32 mouse cellular contexts compared by ENCODE assay signal in genomic region chr15:78093597-78093996, GRCm38 (mm10). TPM values are rescaled to one million over a fixed set of nuclear protein-coding genes. Genes with fewer than 3 reads are reported as not detected.
"Had no signal": no experiment of that assay in that cellular context is flagged by ENCODE, and none has a peak within 500 bp of the region (broad histone marks: within the 10 kb centered on the region; RNA-seq: fewer than 3 reads in every experiment).

No protein-coding gene starts in this region.

- H3K9ac ChIP-seq: embryonic facial prominence, embryonic 12.5 days; embryonic facial prominence, embryonic 13.5 days; embryonic facial prominence, embryonic 15.5 days; forebrain, embryonic 12.5 days; forebrain, embryonic 13.5 days; forebrain, embryonic 15.5 days; forebrain, postnatal 0 days had no signal

- H3K27ac ChIP-seq: embryonic facial prominence, embryonic 10.5 days; embryonic facial prominence, embryonic 12.5 days; embryonic facial prominence, embryonic 13.5 days; embryonic facial prominence, embryonic 15.5 days; forebrain, embryonic 10.5 days; forebrain, embryonic 12.5 days; forebrain, embryonic 13.5 days; forebrain, embryonic 15.5 days; gastrocnemius, adult 2 months; heart, adult 2 months; heart, embryonic 10.5 days had no signal

- H3K4me1 ChIP-seq: embryonic facial prominence, embryonic 10.5 days; embryonic facial prominence, embryonic 12.5 days; embryonic facial prominence, embryonic 13.5 days; embryonic facial prominence, embryonic 15.5 days; heart, embryonic 10.5 days had no signal

- H3K4me2 ChIP-seq: embryonic facial prominence, embryonic 12.5 days; embryonic facial prominence, embryonic 13.5 days; embryonic facial prominence, embryonic 15.5 days; forebrain, embryonic 12.5 days; forebrain, embryonic 13.5 days; forebrain, embryonic 15.5 days had no signal

- H3K27me3 ChIP-seq: embryonic facial prominence, embryonic 12.5 days; embryonic facial prominence, embryonic 13.5 days; embryonic facial prominence, embryonic 15.5 days; forebrain, embryonic 12.5 days; forebrain, embryonic 13.5 days; forebrain, embryonic 15.5 days had no signal

- H3K9me3 ChIP-seq: embryonic facial prominence, embryonic 10.5 days; embryonic facial prominence, embryonic 12.5 days; embryonic facial prominence, embryonic 13.5 days; embryonic facial prominence, embryonic 15.5 days; forebrain, embryonic 10.5 days; forebrain, embryonic 12.5 days; forebrain, embryonic 13.5 days; forebrain, embryonic 15.5 days; heart, embryonic 10.5 days had no signal

- H3K36me3 ChIP-seq: embryonic facial prominence, embryonic 10.5 days; embryonic facial prominence, embryonic 12.5 days; embryonic facial prominence, embryonic 13.5 days; embryonic facial prominence, embryonic 15.5 days; forebrain, embryonic 10.5 days; forebrain, embryonic 12.5 days; forebrain, embryonic 15.5 days; heart, embryonic 10.5 days had no signal

- H3K4me3 ChIP-seq: embryonic facial prominence, embryonic 10.5 days; embryonic facial prominence, embryonic 12.5 days; embryonic facial prominence, embryonic 13.5 days; embryonic facial prominence, embryonic 15.5 days; erythroblast, embryonic 14.5 days; forebrain, embryonic 10.5 days; forebrain, embryonic 12.5 days; forebrain, embryonic 13.5 days; forebrain, embryonic 15.5 days; gastrocnemius, adult 2 months; heart, adult 2 months; heart, embryonic 10.5 days had no signal

- DNase-seq: cerebellum, adult 9-10 months; cerebellum, adult 9-11 months; cerebellum, postnatal 10 days; cerebellum, postnatal 14 days; cerebellum, postnatal 25 days; cerebellum, postnatal 36 days; embryo, embryonic 11 days; forebrain, postnatal 0 days; gastrocnemius, adult 2 months; gastrocnemius, postnatal 10 days; gastrocnemius, postnatal 14 days; gastrocnemius, postnatal 25 days; gastrocnemius, postnatal 36 days; heart, adult 11 months; heart, adult 18-20 months; heart, adult 2 months had no signal

RNA-seq across cellular contexts. Expression of gene Cacng2, which starts 26.2 kb away (rescaled TPM):
- total RNA-seq: common myeloid progenitor, adult 5-6 weeks; gastrocnemius, adult 18-20 months; gastrocnemius, adult 2 months; gastrocnemius, adult 8-10 months; gastrocnemius, postnatal 14 days; gastrocnemius, postnatal 25 days; gastrocnemius, postnatal 36 days; granulocyte monocyte progenitor cell, adult 5-6 weeks; heart, adult 18-20 months; heart, adult 2 months; heart, adult 8-10 months had no signal
- polyA plus RNA-seq: erythroblast, embryonic 14.5 days; gonadal fat pad, adult 2 months; heart, adult 2 months; heart, embryonic 10.5 days had no signal
